Mouse (Mus musculus) lung, embryonic 14.5 days (tissue): ENCODE measurements around the gene Olfr975. TPM values are rescaled to one million over a fixed set of nuclear protein-coding genes. Genes with fewer than 3 reads are reported as not detected.
"Not testable (repeated sequence)": the region's sequence is repeated elsewhere in the genome, so short reads cannot be mapped to it uniquely, and the experiment has no call there.

Source experiments
- ATAC-seq: fragments of 200-750 bp; cut with Nextera tagmentation; 2 replicates; pipeline ENCODE4 v1.8.0; 2017; ENCODE audit warnings: mild to moderate bottlenecking, moderate TSS enrichment, moderate library complexity; ENCODE audit not compliant: insufficient read depth
- DNase-seq: peaks from one replicate; pipeline ENCODE4 v3.0.0-alpha.2; 2015
- H3K27ac ChIP-seq: fragments of 300-500 bp; sonication (generic); 2 replicates; pipeline ENCODE4 v1.5.1; 2014; ENCODE audit warnings: low read depth, mild to moderate bottlenecking, moderate library complexity
- H3K27me3 ChIP-seq: fragments of 300-500 bp; sonication (generic); 2 replicates; pipeline ENCODE4 v1.6.1; 2014; ENCODE audit warnings: low read length, control low read depth; ENCODE audit not compliant: insufficient read depth
- H3K36me3 ChIP-seq: fragments of 300-500 bp; sonication (generic); 2 replicates; pipeline ENCODE4 v1.6.1; 2014; ENCODE audit warnings: control low read depth; ENCODE audit not compliant: insufficient read depth
- H3K4me1 ChIP-seq: fragments of 300-500 bp; sonication (generic); 2 replicates; pipeline ENCODE4 v1.6.1; 2014; ENCODE audit warnings: antibody characterized with exemption, control low read depth; ENCODE audit not compliant: insufficient read depth
- H3K4me2 ChIP-seq: fragments of 300-500 bp; sonication (generic); 2 replicates; pipeline ENCODE4 v1.6.1; 2014; ENCODE audit warnings: mild to moderate bottlenecking
- H3K4me3 ChIP-seq: fragments of 300-500 bp; sonication (generic); 2 replicates; pipeline ENCODE4 v1.5.1; 2014; ENCODE audit warnings: low read depth, low read length
- H3K9ac ChIP-seq: fragments of 300-500 bp; sonication (generic); 2 replicates; pipeline ENCODE4 v1.6.1; 2014
- H3K9me3 ChIP-seq: fragments of 300-500 bp; sonication (generic); 2 replicates; pipeline ENCODE4 v1.6.1; 2016; ENCODE audit warnings: low read depth, low read length, control low read depth
- CTCF ChIP-seq: IDR thresholded peaks from 2 replicates; pipeline ENCODE4 v1.5.1; 2016; ENCODE audit warnings: antibody characterized with exemption, low read depth
- WGBS: fragments of 180-500 bp; shearing (Covaris S2); extraction: QIAGEN DNeasy Blood & Tissue Kit; methylation state at CpG from one replicate; pipeline ENCODE4 v1.1.7; 2014; 5-methylcytosine and 5-hydroxymethylcytosine counted together
- polyA plus RNA-seq: library from polyadenylated mRNA; unstranded; fragments of >200 nt; fragmentation: Nextera tagmentation; extraction: Ambion mirVana; gene quantifications from 2 replicates; pipeline ENCODE4 v1.2.1, GENCODE M21; 2014

The Olfr975 gene
- polyA plus RNA-seq: not detected in 2 replicates

DNA sequence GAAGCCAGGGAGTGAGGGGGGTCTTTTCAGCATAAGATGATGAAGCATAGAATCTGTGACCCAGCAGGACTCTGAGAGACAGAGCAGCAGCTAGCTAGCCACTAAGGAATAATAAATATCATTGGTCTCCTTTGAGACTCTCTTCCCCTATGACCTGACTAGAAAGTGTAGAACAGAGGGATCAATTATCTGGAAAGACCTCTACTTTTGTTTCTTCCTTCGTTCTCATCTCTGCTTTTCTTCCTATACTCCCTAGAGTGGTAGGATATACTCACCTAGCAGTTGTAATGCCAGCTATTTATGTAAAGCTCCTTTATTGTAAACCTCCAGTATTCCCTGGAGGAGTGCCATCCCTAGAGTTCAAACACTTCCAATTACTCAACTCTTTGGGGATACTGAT lies at the start of gene Olfr975:
Gene Olfr975, minus strand, starts transcription at position 101 of the 400 bp plus-strand sequence.
- H3K27me3 ChIP-seq: no peaks in the 10 kb centered on the region
- H3K9ac ChIP-seq: no peak within 1 kb of the TSS
- DNase-seq (no peak), ATAC-seq (no peak)
- H3K4me1 ChIP-seq: no peaks in the 10 kb centered on the region
- 52% methylated on average over 1 of the region's 1 CpGs for WGBS
- H3K4me2 ChIP-seq: no peak within 1 kb of the TSS
- no peak within 1 kb of the TSS for H3K27ac ChIP-seq
- no peak within 1 kb of the TSS for H3K4me3 ChIP-seq
- H3K9me3 ChIP-seq: no peaks in the 10 kb centered on the region
- H3K36me3 ChIP-seq: no peaks in the 10 kb centered on the region
- TF ChIP-seq CTCF: no peak

GRCm38 (mm10) chr9:39991813-39992212 lies 40.0 kb upstream of the Olfr975 start, which contains the start of gene Olfr978:
Gene Olfr978, plus strand, starts transcription at chr9:39992113.
- H3K9ac ChIP-seq: no peak within 1 kb of the TSS

GRCm38 (mm10) chr9:39976581-39977145 lies 24.8 kb upstream of the Olfr975 start:
- not testable (repeated sequence) for H3K36me3 ChIP-seq, DNase-seq, H3K27ac ChIP-seq, H3K4me3 ChIP-seq, H3K4me1 ChIP-seq, ATAC-seq, H3K9ac ChIP-seq, H3K9me3 ChIP-seq, H3K4me2 ChIP-seq, H3K27me3 ChIP-seq
- WGBS: 81% methylated on average over 1 of the region's 1 CpGs

More at GRCm38 (mm10) chr9:39991813-39992212, 40.0 kb upstream of the Olfr975 start, which contains the start of gene Olfr978:
- no peak within 1 kb of the TSS for H3K27ac ChIP-seq
- no peak within 1 kb of the TSS for H3K4me3 ChIP-seq
- H3K36me3 ChIP-seq: no peaks in the 10 kb centered on the region
- H3K4me1 ChIP-seq: no peaks in the 10 kb centered on the region
- H3K9me3 ChIP-seq: no peaks in the 10 kb centered on the region
- WGBS: 79% methylated on average over 2 of the region's 2 CpGs
- no peaks in the 10 kb centered on the region for H3K27me3 ChIP-seq
- H3K4me2 ChIP-seq: no peak within 1 kb of the TSS
- DNase-seq (no peak), ATAC-seq (no peak)
- TF ChIP-seq CTCF: no peak

DNA sequence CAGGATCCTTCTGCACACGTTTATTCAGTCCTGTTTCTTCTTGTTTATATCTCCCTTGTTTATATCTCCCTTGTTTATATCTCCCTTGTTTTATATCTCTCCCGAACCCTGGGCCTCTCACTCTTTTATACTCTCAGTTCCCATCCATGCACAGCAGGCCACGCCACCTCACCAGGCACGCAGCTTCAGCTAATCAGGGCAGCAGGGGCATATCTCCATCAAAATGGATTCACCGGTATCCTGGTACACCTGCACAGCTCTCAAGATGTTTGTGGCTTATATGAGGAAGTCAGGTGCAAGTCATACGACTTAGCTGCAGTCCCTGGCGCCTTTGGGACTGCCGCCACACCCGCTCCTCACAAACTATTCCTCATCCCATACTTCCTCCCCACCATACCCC lies 9.2 kb upstream of the Olfr975 start, which contains the start of gene Olfr976:
Gene Olfr976, minus strand, starts transcription at position 101 of the 400 bp plus-strand sequence.
- not testable (repeated sequence) for H3K9ac ChIP-seq, H3K4me2 ChIP-seq, H3K27me3 ChIP-seq, ATAC-seq, H3K36me3 ChIP-seq, H3K4me3 ChIP-seq, H3K9me3 ChIP-seq, DNase-seq, H3K4me1 ChIP-seq, H3K27ac ChIP-seq
- 87% methylated on average over 6 of the region's 9 CpGs for WGBS

- ATAC-seq (no peak), DNase-seq (no peak)
- H3K9me3 ChIP-seq: no peaks in the 10 kb centered on the region; the same call in 1 of the 2 replicates
- H3K9ac ChIP-seq: no peak within 1 kb of the TSS
- no peaks in the 10 kb centered on the region for H3K36me3 ChIP-seq
- no peak within 1 kb of the TSS for H3K27ac ChIP-seq
- no peaks in the 10 kb centered on the region for H3K4me1 ChIP-seq
- H3K4me3 ChIP-seq: no peak within 1 kb of the TSS
- no peak for TF ChIP-seq CTCF
- WGBS: 81% methylated on average over 1 of the region's 1 CpGs
- no peaks in the 10 kb centered on the region for H3K27me3 ChIP-seq
- no peak within 1 kb of the TSS for H3K4me2 ChIP-seq
Observed at GRCm38 (mm10) chr9:39937201-39937600, 14.6 kb downstream of the Olfr975 start, which contains the start of gene Olfr974. Gene Olfr974, plus strand, starts transcription at chr9:39937501.

- H3K27me3 ChIP-seq, H3K4me2 ChIP-seq, DNase-seq, H3K9ac ChIP-seq, H3K36me3 ChIP-seq, ATAC-seq, H3K27ac ChIP-seq, H3K4me3 ChIP-seq, H3K4me1 ChIP-seq, H3K9me3 ChIP-seq: not testable (repeated sequence)
- 58% methylated on average over 1 of the region's 1 CpGs for WGBS
Observed at GRCm38 (mm10) chr9:39928837-39929236, 23.0 kb downstream of the Olfr975 start.

DNA sequence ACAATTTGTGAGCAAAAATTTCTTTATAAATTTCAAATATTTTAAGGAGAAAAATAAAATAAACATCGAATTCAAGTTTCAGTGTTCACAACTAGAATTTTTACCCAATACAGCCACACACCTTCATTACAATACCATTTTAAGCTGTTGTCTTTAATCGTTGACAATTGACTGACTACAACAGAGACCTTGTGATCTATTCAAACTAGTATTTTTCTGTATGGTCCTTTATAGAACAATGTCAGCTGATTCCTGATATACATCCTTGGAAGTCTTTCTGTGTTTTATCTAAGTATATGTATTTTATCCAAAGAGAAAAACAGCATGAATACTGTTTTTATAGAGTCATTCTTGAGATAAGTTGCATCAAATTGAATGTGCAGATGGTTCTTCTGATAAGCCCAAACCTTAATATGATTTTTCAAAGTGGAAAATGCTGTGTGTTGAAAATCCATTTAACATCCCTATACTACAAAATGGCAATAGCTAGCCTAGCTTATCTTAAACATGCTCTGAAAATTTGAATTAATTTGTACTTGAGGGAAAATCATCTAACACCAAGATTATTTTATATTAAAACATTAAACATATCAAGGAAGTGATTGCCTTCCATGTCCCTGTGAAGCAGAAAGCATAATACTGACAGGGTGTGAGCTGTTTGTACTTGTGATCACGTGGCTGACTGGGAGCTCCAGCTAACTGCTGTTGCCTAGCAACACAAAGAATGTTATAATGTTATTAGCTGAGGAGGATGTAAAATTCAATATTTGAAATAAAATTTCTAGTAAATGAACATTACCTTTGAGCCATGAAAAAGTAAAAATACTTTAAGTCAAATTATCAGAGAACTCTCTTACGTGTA lies 23.6 kb downstream of the Olfr975 start:
- not testable (repeated sequence) for H3K9me3 ChIP-seq, H3K27ac ChIP-seq, ATAC-seq, H3K27me3 ChIP-seq, H3K9ac ChIP-seq, H3K4me3 ChIP-seq, H3K4me1 ChIP-seq, H3K4me2 ChIP-seq, H3K36me3 ChIP-seq, DNase-seq
- WGBS: no CpG with 5 or more reads among the region's 4 CpGs
